Mouse (Mus musculus) erythroblast, adult 5-6 weeks (primary cell): Measurements from ENCODE around the gene Taf15. TPM values are rescaled to one million over a fixed set of nuclear protein-coding genes. Genes with fewer than 3 reads are reported as not detected.

Source experiments
- ATAC-seq: replicated peaks from 2 replicates; pipeline ENCODE4 v1.8.0; 2016; ENCODE audit warnings: moderate number of reproducible peaks, mild to moderate bottlenecking, moderate TSS enrichment, inconsistent platforms; ENCODE audit not compliant: poor library complexity, low FRiP score, severe bottlenecking
- total RNA-seq, 2 experiments: library from RNA; stranded (forward) in 1 of 2; stranded (reverse) in 1 of 2; fragments of 150-400 nt in 1 of 2; fragments of 200-764, 138-1000 nt in 1 of 2; gene quantifications; 2 replicates each; pipeline versions ENCODE4 v1.2.3 to v1.2.4; 2015 to 2017; ENCODE audit warnings: low replicate concordance in 2 of 2

Taf15 gene
- total RNA-seq (2015; ENCODE audit: low replicate concordance) (20.9 and 35.2 TPM in 2 replicates), total RNA-seq (2017; ENCODE audit: low replicate concordance) (24.5 and 33.2 TPM in 2 replicates)

DNA sequence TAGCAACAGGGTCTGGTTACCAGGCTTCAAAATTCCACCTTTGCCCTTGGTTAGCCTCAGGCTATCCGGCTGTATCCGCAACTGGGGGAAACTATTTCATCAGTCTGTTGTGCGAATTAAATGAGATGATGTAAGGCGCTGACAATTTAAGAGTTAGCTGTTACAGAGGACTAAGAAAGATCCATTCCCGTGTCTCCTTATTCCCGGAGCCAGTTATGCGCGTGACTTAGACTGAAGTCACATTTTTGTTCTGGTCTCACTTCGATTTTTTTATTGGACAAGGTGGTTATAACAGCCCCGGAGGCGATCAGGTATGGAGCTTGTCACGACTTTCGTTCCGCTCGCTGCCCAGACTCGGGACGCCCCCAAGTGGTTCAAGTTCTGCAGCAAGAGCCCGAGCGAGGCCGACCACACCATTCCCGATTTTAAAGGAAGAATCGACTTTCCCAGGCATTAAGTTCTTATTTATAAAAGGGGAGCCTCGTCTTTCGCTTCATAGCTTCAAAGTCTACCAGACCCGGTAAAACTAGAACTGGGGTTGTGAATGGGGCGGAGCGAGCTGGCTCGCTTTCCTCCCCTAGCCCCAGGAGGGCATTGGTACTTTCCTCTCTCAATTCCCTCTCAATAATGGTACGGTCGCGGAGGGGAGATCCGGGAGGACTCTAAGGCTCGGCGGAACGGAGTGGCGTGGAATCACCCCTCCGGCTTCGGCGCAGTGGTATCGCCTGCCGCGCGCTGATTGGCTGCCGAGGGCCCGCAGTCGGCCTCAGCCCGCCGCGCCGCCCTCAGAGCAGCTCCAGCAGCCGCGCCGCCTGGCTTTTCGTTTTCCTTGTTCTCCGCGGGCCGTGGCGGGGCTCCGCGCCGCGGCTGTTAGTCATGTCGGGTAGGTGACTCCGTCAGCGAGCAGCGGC lies at the start of gene Taf15:
TSS of gene Taf15 (plus strand) at position 763 of the 911 bp plus-strand sequence.
- ATAC-seq, result peak; percentile 93

DNA sequence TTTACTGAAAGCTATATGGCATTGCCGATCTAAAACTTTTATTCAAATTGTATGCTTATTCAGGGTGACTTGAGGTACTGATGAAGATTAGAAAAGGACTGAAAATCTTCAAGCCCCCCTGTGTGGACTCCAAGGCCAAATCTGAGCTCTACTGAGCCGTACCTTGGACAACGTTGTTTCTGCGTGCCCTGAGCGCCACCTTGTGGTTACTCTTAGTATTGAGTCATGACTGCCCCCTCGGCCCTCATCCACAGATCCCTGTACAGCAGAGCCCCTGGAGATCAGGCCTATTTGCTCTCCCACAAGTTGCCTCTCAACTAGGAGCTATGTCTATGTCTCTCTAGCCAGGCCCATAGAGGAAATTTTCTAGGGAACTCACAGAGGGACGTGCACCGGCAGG lies 48.2 kb upstream of the Taf15 start:
- peak; percentile 66 for ATAC-seq

DNA sequence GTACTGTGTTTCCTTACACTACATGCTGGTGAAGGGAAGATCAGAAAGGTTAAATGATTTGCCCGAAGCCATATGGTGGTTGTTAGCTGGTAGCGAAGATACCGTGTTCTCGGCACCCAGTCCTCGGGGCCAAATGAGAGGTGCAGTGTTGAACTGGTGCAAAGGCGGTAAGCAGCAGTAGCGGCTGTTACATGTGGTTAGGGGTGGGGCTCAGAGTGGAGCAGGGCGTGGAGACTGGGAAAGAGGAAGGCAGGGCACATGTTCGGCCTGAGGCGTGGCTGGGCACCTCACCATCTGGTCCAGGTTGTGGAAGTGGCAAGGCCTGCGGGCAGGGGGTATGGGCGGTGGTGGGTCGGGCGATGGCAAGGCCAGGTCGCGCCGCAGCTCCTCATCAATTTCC lies 45.9 kb upstream of the Taf15 start:
- ATAC-seq, result no peak

DNA sequence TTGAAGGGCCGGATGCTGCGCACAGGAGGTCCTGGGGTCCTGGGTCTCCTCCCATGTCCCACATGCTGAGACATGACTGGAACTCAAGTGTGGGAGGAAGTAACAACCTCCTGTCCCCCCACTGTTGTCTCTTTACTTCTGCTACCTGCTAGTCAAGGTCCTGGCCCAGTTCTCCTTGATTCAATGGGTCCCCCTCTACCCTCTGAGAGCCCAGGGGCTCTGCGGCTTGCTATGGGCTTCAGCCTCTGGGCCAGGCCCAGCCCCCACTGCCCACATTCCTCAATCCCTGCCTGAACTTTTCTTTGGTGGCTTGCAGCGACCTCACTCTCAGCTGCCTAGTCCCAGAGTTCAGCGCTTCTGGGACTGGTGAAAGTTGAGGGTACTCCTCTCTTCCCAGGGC lies 43.5 kb upstream of the Taf15 start, which contains the start of gene Gas2l2:
TSS of gene Gas2l2 (minus strand) at position 101 of the 400 bp plus-strand sequence.
- ATAC-seq, result no peak

DNA sequence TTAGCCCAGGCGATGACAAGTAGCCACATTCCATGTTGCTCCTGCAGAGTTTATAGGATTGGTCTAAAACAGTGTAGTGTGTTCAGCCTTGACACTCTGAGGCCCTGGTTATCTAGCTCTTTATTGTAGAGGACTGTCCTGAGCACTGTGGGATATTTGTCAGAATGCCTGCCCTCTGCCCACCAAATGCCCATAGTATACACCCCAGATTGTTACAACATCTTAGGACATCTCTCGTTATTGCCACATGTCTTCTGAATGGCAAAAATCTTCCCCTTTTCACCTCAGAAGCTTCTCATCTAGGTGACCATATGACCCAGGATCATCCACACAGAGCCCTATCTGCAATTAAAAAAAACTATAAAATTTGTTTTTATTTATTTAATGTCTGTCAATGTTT lies 40.4 kb upstream of the Taf15 start:
- ATAC-seq, result no peak

DNA sequence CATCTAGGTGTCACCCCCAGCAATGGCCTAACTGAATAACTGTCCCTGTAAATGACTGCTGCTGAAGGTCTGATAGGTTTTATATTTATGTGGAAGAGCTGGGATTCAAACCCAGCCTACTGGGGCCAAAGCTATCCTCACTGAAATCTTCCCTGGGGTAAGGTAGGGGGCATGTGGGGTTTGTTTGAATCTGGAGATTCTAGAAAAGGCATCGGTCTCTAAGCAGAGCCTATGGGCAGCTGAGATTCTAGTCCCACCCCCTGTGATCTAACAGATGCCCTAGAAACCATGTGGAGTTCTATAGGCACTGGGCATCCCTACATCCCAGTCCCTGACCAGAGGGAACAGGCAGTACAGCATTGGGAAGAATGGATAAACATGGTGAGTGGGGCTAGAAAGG lies 35.5 kb upstream of the Taf15 start, which contains the start of gene 1700020L24Rik:
TSS of gene 1700020L24Rik (plus strand) at position 301 of the 400 bp plus-strand sequence.
- ATAC-seq, result no peak

DNA sequence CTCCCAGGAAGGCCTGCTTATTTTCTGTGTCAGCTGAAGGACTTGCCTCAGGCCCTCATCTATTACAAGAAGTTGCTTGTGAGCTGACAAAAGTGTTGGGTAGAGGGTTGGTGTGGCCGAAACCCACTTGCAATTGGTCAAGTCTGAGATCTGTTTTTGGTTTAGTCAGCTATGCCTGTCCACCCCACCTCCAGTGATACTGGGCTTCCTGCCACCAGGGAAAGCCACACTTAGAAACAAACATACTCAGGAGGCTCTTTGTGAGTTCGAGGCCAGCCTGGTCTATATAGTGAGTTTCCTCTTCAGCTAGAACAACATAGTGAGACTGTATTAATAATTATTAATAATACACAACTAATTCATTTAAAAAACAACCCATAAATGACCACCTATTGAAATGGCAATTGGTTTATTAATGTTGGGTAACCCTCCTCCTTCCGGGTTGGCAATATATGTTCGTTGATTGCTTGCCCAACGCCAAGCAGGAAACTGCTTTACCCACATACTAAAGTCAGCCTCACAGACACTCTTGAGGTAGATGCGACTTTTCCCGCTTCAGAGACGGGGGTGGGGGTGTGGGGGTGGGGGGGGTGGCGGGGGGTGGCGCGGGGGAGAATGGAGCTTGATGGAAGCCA lies 33.3 kb upstream of the Taf15 start:
- no peak for ATAC-seq

DNA sequence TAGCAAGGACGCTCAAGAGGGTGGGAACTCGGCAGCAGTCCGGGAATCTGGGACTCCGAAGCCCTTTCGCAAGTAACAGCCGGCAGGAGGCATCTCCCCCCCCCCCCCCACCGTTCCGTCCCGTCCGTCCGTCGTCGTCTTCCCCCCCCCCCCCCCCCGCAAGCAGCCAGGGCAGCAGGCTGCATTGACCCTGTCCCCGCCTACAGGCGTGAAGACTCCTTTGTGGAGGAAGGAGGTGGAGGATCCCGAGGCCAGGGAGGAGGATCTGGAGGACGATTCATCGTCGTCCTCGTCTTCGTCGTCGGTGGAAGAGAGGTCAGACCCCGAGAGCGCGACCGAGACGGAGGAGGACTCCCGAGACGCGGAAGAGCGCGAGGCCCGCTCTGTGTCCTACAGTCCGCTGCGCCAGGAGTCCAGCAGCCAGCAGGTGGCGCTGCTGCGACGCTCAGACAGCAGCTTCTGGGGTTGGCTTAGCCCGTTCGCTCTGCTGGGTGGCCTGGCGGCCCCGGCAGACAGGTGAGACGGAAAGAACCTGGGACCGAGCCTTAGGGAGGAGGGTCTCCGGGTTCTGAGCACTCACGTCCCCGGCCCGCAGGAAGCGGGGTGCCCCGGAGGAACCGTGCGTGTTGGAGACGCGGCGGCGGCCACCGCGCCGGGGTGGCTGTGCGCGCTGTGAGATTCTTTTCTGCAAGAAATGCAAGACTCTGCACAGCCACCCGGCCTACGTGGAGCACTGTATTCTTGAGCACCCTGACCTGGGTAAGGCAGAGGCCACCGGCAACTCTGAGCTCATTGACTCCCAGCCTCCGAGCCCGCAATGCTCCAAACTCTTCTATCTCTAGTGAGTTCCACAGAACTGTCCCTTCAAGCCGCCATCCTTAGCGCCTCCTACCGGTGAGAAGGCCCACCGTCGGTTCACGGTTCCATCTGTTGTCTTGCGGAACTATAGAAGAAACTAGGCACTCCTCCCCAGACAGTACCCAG lies 32.5 kb upstream of the Taf15 start:
- ATAC-seq, result peak; percentile 92

DNA sequence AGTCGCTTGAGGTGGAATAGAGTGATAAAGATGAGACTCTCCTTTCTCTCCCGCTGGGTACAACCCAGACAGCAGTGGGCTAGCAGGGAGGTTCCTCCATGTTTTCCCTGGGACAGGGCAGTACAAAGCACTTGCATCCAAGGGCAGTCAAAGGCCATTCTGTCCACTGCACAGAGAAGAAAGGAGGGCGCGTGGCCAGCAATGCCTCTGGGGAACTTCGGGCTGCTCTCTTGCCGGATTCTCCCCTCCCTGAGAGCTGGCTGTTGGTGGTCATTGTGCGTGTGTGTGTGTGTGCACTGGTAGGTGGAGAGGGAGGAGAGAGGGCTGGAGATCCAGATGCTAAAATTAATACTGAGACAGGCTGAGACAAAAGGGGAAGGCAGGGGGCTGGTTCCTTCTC lies 31.7 kb upstream of the Taf15 start:
- no peak for ATAC-seq

DNA sequence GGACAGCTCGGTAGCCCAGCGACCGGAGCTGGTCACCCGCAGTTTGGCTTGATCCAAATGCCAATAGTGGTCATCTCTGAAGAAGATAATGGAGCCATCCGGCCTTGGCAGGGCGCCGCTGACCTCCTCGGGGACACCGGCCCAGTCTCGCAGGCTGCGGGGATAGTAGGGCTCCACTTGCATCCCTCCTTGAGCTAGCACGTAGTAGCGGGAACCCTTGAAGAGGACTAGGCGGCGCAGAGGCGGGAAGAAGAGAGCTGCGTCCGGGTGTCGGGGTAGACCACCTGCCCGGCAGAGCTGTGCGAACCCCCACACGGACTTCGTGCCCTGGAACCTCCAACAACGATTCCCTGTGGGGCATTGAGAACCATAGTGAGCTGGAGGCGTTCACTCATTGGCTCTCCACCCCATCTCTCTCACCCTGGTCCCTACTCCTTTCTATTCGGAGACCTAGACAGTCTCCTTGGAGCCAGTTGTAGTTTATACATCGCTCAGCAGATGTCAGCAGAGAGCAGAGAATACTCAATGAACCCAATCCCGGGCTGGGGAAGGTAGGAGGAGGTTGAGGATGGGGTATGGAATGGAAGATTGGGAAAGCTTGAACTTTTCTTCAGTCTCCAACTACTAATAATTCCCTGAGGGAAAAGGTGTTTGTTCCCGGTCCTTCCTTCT lies 30.2 kb upstream of the Taf15 start:
- ATAC-seq, result no peak

DNA sequence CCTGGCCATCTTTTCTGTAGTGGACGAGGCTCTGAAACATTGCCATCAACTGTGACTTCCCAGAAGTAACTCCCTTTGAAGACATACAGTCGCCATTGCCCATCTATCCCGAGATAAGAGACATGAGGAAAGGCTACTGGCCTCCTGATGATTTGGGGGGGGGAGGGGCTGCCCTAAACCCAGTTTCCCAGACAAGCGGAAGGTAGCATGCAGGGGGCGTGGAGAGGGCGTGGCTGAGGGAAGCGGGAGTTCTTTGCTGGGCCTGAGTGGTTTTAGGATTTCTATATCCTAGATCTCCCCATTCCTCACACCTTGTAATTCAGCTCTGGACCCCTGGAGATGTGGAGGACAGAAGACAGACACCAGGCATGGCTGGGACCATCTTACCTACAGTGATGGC lies 29.1 kb upstream of the Taf15 start:
- ATAC-seq, result no peak

DNA sequence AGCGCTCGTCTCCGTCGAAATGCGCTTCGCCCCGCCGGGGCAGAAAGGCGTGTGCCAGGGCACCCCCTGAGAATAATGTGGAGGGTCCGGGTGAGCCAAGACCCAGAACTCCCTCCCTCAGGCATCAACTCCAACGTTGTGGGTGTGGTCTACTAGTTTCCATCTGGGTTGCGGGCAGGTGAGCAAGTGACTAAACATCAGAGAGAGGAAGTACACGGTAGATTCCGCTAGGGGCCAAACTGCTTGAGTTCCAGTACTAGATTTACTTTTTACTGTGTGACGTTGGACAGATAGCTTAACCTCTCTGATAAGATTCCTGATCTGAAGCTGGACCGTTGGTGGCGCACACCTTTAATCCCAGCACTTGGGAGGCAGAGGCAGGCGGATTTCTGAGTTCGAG lies 27.9 kb upstream of the Taf15 start:
- ATAC-seq, result no peak

DNA sequence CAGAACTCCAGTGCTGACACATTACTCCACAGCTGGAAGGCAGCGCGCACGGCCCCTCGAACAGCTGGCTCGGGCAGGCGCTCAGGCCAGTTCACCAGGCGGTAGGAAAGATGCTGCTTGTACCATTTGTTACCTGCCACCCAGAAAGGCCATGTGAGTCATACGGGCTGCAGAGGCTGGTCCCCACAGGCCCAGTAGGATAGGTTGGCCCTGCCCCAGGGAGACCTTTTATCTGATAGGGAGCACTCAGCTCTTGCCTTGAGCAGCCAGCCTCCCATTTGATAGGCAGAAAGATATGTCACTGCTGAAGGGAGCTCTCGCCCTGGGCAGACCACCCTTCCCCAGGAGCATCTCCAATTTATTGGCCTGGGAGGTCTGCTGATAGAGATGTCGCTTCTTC lies 25.3 kb upstream of the Taf15 start:
- ATAC-seq, result no peak

DNA sequence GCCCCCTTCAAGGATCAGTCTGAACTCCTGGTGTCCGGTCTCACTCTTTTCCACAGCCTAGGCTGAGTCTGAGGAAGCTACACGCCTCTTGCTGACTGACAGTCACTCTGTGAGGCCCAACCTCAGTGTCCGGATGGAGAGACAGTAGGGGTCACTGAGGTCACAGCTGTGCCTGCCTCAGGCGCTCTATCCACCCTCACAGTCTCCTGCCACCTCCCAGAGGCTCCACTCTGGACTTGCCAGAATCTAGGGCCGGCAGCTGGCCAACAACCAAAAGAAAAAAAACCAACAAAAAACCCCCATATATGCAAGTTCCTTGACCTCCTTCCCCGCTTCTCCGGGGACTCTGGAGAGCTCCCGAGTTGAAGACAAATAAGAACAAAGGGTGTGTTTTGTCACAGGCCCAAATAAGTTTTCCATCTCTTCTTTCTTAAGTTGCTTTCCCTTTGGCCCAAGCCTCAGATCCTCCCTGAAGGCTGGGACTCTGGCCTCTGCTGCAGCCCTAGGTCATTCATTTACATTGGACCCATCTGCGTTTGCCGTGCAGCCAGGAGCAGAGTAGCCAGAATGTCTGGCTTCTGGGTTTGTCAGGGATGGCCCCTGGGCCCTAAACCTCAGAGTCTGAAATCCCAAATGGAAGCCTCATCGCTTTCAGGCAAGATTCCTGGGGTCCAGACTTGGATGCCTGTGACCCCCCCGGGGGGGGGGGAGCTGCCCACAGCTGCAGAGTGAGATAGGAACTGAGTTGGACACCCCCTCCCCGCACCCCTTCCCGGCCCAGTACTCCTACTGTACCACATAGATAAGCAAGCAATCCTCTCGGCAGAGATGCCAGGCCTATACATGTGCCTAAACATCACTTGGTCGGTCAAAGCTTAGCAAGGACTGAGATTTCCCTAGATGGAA lies 24.6 kb upstream of the Taf15 start:
- ATAC-seq, result no peak

DNA sequence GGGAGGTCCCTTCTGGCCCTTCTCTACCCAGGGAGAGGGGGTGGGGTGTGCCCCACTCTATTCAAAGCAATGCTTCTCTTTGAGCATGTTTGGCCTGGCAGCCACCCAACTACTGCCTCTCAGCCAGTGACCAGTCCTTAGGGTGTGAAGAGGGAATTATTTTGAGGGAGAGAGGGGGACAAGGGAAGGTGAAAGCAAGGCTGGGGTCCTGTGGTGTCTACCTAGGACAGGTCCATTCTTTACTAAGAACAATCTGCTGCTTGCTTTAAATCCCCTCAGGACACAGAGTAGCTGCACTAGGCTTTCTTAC lies 24.0 kb upstream of the Taf15 start:
- ATAC-seq, result no peak

DNA sequence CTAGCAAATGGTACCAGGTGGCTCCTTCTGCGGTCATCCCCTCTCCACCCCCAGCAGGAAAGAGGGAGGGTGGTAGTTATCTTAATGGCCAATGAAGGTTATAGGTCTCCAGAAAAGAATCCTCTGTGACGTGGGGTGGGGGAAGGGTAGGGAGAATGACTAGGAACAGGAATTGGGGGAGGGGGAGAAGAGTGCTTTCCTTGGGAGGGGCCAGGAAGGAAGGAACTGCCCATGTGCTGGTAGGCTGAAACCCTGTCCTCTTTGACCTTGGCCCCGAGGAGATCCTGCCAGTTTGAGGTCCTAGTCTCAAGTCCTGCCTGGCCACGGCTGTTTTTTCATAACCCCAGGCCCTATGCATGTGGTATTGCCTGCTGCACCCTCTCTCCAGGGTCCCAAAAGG lies 23.6 kb upstream of the Taf15 start:
- ATAC-seq, result no peak

DNA sequence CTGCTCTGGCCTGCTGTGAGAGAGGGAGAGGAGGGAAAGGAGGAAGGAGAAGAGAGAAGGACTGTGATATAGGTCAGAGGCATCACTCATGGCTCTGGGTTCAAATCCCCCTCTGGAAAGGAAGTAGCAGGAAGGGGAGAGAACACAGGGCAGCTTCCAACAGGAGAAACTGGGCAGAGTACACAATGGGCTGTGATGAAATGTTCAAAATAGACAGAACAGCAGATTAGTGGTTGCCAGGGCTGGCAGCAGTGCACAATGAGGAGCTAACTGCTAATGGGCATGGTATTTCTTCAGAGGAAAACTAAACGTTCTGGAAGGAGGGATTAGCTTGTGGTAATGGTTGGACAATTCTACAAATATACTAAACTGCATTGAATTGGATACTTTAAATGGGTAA lies 22.3 kb upstream of the Taf15 start:
- no peak for ATAC-seq

DNA sequence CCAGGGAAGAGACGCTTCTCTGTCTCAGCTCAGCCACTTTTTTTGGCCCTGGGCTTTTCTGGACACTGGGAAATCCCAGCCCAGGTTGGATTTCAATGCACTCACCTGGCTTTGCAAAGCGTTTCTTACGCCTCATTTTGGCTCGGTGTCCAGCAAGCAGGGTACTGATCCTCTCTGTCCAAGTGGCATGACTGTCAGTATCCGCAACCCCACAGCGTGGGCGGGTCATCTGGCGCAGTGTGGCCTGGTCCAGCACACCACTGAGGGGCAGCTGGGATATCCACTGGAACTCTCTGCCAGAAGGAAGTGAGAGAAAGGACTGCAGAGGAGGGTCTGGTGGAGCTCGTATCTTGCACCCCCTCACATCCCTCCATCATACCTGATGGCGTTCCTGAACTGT lies 21.6 kb upstream of the Taf15 start:
- no peak for ATAC-seq

DNA sequence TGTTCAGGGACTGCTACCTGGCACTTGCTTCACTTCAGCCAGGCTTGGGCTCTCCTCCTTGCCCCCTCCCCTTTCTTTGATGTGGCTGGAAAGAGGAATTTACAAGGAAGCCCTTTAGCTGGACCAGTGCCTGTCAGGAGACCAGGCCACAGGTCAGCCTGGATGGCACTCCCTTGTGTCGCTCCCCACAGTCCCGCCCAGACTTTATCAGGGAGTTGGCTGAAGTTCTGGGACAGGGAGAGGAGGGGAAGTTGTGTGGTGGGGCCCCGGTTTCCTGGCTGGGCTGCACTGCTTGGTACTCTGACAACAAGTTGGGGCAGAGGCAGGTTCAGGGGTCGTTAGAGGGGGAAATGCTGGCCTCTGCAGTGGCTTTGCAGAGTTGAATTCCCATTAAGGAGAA lies 18.3 kb upstream of the Taf15 start:
- no peak for ATAC-seq
